Mouse (Mus musculus) midbrain, embryonic 14.5 days (tissue): ENCODE results near the gene Rad51b. TPM values are rescaled to one million over a fixed set of nuclear protein-coding genes. Genes with fewer than 3 reads are reported as not detected.

ENCODE experiments used
- ATAC-seq: fragments of 200-750 bp; cut with Nextera tagmentation; 2 replicates; pipeline ENCODE4 v1.8.0; 2017; ENCODE audit warnings: moderate number of reproducible peaks, moderate library complexity; ENCODE audit not compliant: low FRiP score, low TSS enrichment
- DNase-seq: peaks from one replicate; pipeline ENCODE4 v3.0.0-alpha.2; 2015
- H3K27ac ChIP-seq: fragments of 300-500 bp; sonication (generic); replicated peaks from 2 replicates; pipeline ENCODE4 v1.5.1; 2014; ENCODE audit warnings: mild to moderate bottlenecking, low read depth, low read length, moderate library complexity
- H3K27me3 ChIP-seq: fragments of 300-500 bp; sonication (generic); 2 replicates; pipeline ENCODE4 v1.6.1; 2014; ENCODE audit warnings: low read length, control low read depth, mixed read lengths; ENCODE audit not compliant: control insufficient read depth, insufficient read depth
- H3K36me3 ChIP-seq: fragments of 300-500 bp; sonication (generic); 2 replicates; pipeline ENCODE4 v1.6.1; 2014; ENCODE audit warnings: low read length, control low read depth; ENCODE audit not compliant: control insufficient read depth, insufficient read depth
- H3K4me1 ChIP-seq: fragments of 300-500 bp; sonication (generic); 2 replicates; pipeline ENCODE4 v1.6.1; 2014; ENCODE audit warnings: mild to moderate bottlenecking, antibody characterized with exemption, low read length, control low read depth; ENCODE audit not compliant: control insufficient read depth, insufficient read depth
- H3K4me2 ChIP-seq: fragments of 300-500 bp; sonication (generic); 2 replicates; pipeline ENCODE4 v1.6.1; 2014; ENCODE audit warnings: mild to moderate bottlenecking, low read length, moderate library complexity
- H3K4me3 ChIP-seq: fragments of 300-500 bp; sonication (generic); replicated peaks from 2 replicates; pipeline ENCODE4 v1.5.1; 2014; ENCODE audit warnings: low read depth, low read length
- H3K9ac ChIP-seq: fragments of 300-500 bp; sonication (generic); replicated peaks from 2 replicates; pipeline ENCODE4 v1.6.1; 2014; ENCODE audit warnings: mild to moderate bottlenecking, low read length, moderate library complexity
- H3K9me3 ChIP-seq: fragments of 300-500 bp; sonication (generic); 2 replicates; pipeline ENCODE4 v1.6.1; 2016; ENCODE audit warnings: low read length, control low read depth, mixed read lengths; ENCODE audit not compliant: control insufficient read depth
- WGBS: fragments of 180-500 bp; shearing (Covaris S2); extraction: QIAGEN DNeasy Blood & Tissue Kit; methylation state at CpG from one replicate; pipeline ENCODE4 v1.1.7; 2014; 5-methylcytosine and 5-hydroxymethylcytosine counted together
- polyA plus RNA-seq: library from polyadenylated mRNA; unstranded; fragments of >200 nt; fragmentation: Nextera tagmentation; extraction: Ambion mirVana; gene quantifications from 2 replicates; pipeline ENCODE4 v1.2.1, GENCODE M21; 2014

Rad51b gene
- polyA plus RNA-seq, 1 experiment from 2014 or later = 1.6 TPM

DNA sequence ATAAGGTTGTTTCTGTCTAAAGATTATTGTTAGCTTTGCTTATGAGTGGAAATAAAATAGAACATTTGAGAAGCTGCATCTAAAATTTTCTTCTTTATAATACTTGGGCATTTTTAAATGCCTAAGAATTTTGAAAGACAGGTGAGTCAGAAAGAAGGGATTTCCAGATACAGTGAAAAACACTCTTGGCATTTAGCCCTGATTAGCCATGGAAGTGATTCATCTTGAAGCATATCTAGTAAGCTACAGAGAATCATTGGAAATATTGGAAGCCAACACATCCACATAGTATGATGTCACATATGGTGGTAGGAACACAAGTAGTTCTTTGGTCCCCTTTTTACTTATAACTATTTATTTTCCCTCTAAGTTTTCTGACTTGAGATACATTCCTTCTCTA is 256.0 kb downstream of the Rad51b start:
- no peak for ATAC-seq
- no peaks in the 10 kb centered on the region for H3K27me3 ChIP-seq
- no peak overlapping the region for H3K4me3 ChIP-seq
- H3K9me3 ChIP-seq = no peaks in the 10 kb centered on the region
- no peak overlapping the region for H3K9ac ChIP-seq
- no peaks in the 10 kb centered on the region for H3K4me1 ChIP-seq
- H3K4me2 ChIP-seq = no peak overlapping the region
- H3K27ac ChIP-seq = no peak overlapping the region
- H3K36me3 ChIP-seq = no peaks in the 10 kb centered on the region
- no peak for DNase-seq

DNA sequence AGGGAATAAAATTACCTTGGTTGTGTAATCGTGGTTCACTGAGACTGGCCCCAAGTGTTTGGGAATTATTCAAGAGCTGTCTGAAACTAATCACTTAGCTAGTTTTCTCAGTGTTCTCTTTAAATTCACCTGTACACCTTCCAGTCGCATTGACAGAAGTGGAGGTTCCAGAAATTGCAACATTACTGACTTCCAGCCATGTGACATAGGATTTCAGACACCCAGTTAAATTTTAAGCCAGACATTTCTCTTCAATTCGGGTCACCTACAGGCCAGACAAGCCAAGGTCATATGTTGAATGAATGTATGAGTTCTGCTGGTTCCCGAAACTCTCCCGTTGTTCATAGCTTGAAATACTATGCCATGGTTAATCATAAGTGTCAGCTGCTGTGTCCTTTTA is 260.8 kb downstream of the Rad51b start:
- Histone ChIP-seq H3K27ac (no peak overlapping the region), H3K36me3 (no peaks in the 10 kb centered on the region), H3K27me3 (no peaks in the 10 kb centered on the region), H3K9me3 (no peaks in the 10 kb centered on the region), H3K4me3 (no peak overlapping the region), H3K4me1 (no peaks in the 10 kb centered on the region), H3K9ac (no peak overlapping the region), H3K4me2 (no peak overlapping the region)
- 85% methylated on average over 5 of the region's 5 CpGs for WGBS
- DNase-seq (no peak), ATAC-seq (no peak)

DNA sequence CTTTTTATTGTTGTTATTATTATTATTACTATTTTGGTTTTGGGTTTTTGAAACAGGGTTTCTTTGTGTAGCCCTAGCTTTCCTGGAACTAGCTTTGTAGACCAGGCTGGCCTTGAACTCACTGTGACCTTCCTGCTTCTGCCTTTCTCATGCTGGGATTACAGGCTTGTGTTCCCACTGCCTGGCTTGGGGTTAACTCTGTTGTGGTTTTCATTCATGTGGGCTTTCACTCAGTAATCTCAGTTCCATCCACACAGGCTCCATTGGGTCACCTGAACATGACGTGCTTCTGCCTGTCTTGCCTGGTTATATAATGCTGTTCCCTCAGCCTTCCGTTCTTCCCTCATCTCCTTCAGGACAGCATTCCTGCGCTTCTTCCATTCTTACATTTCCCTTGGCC is 261.6 kb downstream of the Rad51b start:
- no peaks in the 10 kb centered on the region for H3K4me1 ChIP-seq
- WGBS = 90% methylated on average over 3 of the region's 3 CpGs
- H3K36me3 ChIP-seq = no peaks in the 10 kb centered on the region
- H3K9me3 ChIP-seq = no peaks in the 10 kb centered on the region
- no peak overlapping the region for H3K4me2 ChIP-seq
- no peak for DNase-seq
- no peak overlapping the region for H3K4me3 ChIP-seq
- no peaks in the 10 kb centered on the region for H3K27me3 ChIP-seq
- H3K27ac ChIP-seq = no peak overlapping the region
- no peak overlapping the region for H3K9ac ChIP-seq
- ATAC-seq = no peak

DNA sequence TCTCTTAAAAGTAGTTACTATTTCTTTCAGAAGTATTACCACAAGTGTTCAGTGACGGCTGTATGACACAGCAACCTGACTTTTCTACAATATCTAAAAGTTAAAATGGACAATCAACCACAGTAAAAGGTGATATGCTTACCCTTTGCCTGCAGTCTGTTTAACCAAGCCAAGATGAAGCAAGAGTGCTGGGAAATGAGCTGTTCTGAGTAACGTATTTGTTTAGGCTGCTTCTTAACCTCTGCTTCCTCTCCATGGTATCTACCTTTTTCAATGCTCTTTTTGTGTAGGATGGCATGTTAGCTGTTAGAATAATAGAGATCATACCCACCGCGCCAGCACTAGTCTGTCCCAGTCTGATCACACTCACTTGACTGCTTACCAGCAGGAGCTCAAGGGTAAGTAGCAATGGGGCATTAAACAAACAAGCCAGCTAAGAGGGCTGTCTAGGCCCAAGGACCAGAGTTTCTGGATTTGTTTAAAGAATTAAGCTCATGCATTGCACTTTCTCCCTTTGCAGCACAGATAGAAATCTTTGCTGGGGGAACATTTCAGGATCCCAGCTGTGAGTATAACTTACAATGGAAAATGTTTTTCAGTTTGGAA is 262.4 kb downstream of the Rad51b start:
- Histone ChIP-seq H3K4me2 (no peak overlapping the region), H3K4me3 (no peak overlapping the region), H3K4me1 (no peaks in the 10 kb centered on the region), H3K27me3 (no peaks in the 10 kb centered on the region), H3K9ac (no peak overlapping the region), H3K9me3 (no peaks in the 10 kb centered on the region), H3K27ac (no peak overlapping the region), H3K36me3 (no peaks in the 10 kb centered on the region)
- ATAC-seq (no peak), DNase-seq (no peak)
- 59% methylated on average over 4 of the region's 4 CpGs for WGBS

DNA sequence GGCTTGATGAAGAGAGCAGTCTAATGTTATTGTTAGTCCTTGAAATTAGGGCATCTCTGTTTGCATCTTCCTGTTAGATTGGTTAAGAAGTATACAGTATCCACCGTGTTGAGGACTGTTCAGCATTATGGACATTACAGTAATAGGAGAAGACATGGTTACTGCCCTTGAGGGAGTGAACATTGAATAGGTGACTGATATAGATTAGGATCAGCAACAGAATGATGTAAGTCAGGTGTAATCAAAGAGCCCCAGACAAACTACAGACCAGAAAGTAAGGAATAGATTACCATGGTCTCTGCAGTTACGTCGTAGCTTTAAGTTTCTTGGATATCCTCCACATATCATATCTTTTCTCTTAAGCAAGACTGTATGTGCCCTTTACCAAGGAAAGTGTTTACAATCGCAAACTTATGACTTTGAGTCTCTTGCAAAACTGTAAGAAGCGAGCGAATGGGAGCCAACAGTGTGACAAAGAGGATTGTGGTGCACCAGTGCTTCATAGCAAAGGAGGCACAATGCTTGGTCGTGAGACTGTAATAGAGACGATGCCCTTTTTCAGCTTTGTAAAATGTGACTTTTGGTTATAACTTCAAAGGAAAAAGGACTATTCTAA is 263.1 kb downstream of the Rad51b start:
- ATAC-seq (no peak), DNase-seq (no peak)
- H3K36me3 ChIP-seq = no peaks in the 10 kb centered on the region

DNA sequence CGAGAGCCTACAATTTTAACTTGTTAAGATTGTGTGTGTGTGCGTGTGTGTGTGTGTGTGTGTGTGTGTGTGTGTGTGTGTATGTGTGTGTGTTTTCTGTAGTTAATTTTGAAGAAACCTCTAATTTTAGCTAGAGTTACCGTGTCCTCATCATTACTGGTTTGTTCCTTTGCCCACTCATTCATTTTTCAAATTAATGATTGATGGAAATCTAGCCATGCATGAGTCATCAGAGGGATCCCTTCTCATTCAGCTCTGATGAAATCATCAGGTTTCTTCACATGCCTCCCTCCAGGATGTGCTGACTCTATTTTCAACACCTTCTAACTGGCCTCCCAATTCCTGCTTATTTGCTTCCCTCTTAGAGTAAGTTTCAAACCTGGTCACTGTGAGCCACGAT is 263.8 kb downstream of the Rad51b start:
- Histone ChIP-seq H3K9ac (no peak overlapping the region), H3K9me3 (no peaks in the 10 kb centered on the region), H3K36me3 (no peaks in the 10 kb centered on the region), H3K27ac (no peak overlapping the region), H3K4me3 (no peak overlapping the region), H3K27me3 (no peaks in the 10 kb centered on the region), H3K4me2 (no peak overlapping the region), H3K4me1 (no peaks in the 10 kb centered on the region)
- DNase-seq (no peak), ATAC-seq (no peak)
- WGBS = 93% methylated on average over 4 of the region's 4 CpGs

More for the DNA sequence above, 263.1 kb downstream of the Rad51b start:
- Histone ChIP-seq H3K4me3 (no peak overlapping the region), H3K27ac (no peak overlapping the region), H3K4me1 (no peaks in the 10 kb centered on the region), H3K4me2 (no peak overlapping the region), H3K9ac (no peak overlapping the region), H3K9me3 (no peaks in the 10 kb centered on the region), H3K27me3 (no peaks in the 10 kb centered on the region)
- 88% methylated on average over 8 of the region's 8 CpGs for WGBS

DNA sequence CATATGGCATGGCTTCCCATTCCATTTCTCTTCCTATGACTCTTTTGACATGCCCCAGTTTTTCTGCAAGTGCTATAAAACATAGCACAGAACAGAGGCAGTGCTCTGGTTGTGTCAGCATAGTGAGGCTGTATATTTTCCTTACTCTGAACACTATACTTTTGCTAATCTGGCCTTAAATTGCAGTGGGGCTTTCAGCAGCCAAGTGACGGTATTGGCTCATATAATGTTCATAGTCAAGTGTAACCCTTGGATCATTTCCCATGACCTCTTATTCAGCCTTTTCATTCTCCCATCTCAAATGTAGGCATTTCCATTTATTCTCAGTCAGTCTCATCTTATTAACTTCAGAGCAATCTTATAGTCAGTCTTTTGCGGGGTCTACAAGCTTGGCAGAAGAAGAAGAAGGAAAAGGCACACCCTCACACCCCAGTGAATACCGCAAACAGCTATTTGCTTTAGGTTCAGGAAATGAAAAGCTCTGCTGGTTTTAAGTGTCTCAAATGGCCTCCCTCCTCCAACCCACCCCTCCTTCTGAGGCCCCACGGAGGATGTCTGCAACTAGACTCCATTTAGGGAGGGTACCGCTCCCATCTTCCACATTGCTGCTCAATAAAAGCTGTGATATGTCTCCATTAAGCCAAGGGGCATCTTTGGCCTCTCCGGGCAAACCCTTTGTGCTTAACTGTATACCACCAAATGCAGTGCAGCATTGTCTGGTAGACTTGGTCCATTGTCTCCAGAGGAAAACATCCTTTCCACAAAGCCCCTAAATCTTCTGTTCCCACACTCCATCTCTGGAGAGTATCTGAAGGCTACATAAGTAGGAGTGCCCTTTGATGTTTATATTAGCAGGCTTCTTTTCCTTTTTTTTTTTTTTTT is 277.3 kb downstream of the Rad51b start:
- H3K9me3 ChIP-seq = peaks cover 7% of the 10 kb centered on the region; the same call in 1 of the 2 replicates
- DNase-seq (no peak), ATAC-seq (no peak)
- H3K27ac ChIP-seq = no peak overlapping the region
- no peak overlapping the region for H3K4me2 ChIP-seq
- no peaks in the 10 kb centered on the region for H3K27me3 ChIP-seq
- WGBS = 55% methylated on average over 6 of the region's 6 CpGs
- no peak overlapping the region for H3K4me3 ChIP-seq
- H3K4me1 ChIP-seq = no peaks in the 10 kb centered on the region
- H3K36me3 ChIP-seq = no peaks in the 10 kb centered on the region
- H3K9ac ChIP-seq = no peak overlapping the region

DNA sequence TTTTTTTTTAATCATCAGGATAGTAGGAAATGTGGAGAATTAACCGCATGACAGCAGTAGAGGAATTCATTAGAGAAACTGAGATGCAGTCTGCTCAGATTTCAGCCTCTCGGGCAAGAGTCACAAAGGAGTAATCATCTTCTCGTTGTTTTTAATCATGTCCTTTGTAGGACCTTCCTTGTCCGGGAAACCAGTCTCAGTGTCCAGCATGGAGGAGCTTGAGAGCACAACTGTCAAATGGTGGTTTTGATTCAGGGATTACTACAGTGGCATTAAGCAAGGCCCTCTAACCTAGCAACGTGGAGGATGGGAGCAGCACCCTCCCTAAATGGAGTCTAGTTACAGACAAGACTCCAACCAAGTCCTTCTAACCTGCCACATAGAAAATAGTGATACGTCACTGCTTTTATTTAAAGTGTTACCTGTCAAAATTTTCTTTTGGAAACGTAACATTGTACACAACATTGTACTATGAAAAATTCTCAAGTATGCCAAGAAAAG is 278.0 kb downstream of the Rad51b start:
- no peak overlapping the region for H3K4me2 ChIP-seq
- H3K9me3 ChIP-seq = peaks cover 7% of the 10 kb centered on the region; the same call in 1 of the 2 replicates
- no peaks in the 10 kb centered on the region for H3K4me1 ChIP-seq
- 59% methylated on average over 7 of the region's 7 CpGs for WGBS
- ATAC-seq (no peak), DNase-seq (no peak)
- no peak overlapping the region for H3K4me3 ChIP-seq
- H3K9ac ChIP-seq = no peak overlapping the region
- no peaks in the 10 kb centered on the region for H3K27me3 ChIP-seq
- H3K27ac ChIP-seq = no peak overlapping the region
- no peaks in the 10 kb centered on the region for H3K36me3 ChIP-seq
